Mouse (Mus musculus): Measurements from ENCODE around the gene Arnt2. TPM values are rescaled to one million over a fixed set of nuclear protein-coding genes. Genes with fewer than 3 reads are reported as not detected.

Arnt2 gene
- polyA plus RNA-seq (2011; ENCODE audit: insufficient read depth, insufficient read length, low replicate concordance, missing spikeins): 2.0 and 2.5 TPM in 2 replicates

- WGBS: 4% methylated on average over 49 of the region's 69 CpGs
- TF ChIP-seq CTCF (IDR thresholded peaks at IDR 0.05; ENCODE audit: control insufficient read depth, insufficient read depth, low read length): no peak
- no peak for TF ChIP-seq POLR2A (IDR thresholded peaks at IDR 0.05; ENCODE audit: borderline replicate concordance, control insufficient read depth, low read depth, low read length)
- H3K27ac ChIP-seq (ENCODE audit: control insufficient read depth, insufficient read depth, low read depth, low read length, poor library complexity): no peak within 1 kb of the TSS
- no peak within 1 kb of the TSS for H3K4me3 ChIP-seq (replicated peaks; ENCODE audit: control insufficient read depth, low read depth, low read length)
- H3K4me1 ChIP-seq (ENCODE audit: control insufficient read depth, insufficient read depth, low read length): no peaks in the 10 kb centered on the region
Observed at GRCm38 (mm10) chr7:84409896-84410521, at the start of gene Arnt2. Gene Arnt2 (minus strand): TSS chr7:84410176.

DNA sequence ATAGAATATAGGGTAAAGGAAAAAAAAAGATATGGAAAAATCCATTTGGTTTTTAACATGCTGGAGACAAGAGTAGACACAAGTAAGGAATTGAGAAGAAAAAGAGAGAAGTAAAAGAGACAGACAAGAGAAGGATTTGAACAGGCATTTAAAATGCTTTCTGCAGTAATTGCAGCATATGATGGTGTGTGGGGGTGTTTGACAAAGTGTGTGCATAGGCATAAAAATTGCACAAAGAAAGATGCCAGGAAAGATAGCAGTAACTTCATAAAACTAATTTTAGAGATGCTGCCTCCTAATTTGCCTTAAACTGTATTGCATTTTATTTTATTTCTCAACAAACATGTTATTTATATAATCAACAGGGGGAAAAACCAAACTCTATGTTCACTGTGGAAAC is 41.7 kb upstream of the Arnt2 start:
- Histone ChIP-seq H3K4me1 (ENCODE audit: control insufficient read depth, insufficient read depth, low read length) (no peaks in the 10 kb centered on the region), H3K4me3 (replicated peaks; ENCODE audit: control insufficient read depth, low read depth, low read length) (no peak overlapping the region), H3K27ac (ENCODE audit: control insufficient read depth, insufficient read depth, low read depth, low read length, poor library complexity) (no peak overlapping the region)
- TF ChIP-seq CTCF (IDR thresholded peaks at IDR 0.05; ENCODE audit: control insufficient read depth, insufficient read depth, low read length) (no peak), POLR2A (IDR thresholded peaks at IDR 0.05; ENCODE audit: borderline replicate concordance, control insufficient read depth, low read depth, low read length) (no peak)

GRCm38 (mm10) chr7:84449066-84449465 is 39.1 kb upstream of the Arnt2 start:
- 56% methylated on average over 2 of the region's 2 CpGs for WGBS
- H3K27ac ChIP-seq (ENCODE audit: control insufficient read depth, insufficient read depth, low read depth, low read length, poor library complexity): no peak overlapping the region
- H3K4me1 ChIP-seq (ENCODE audit: control insufficient read depth, insufficient read depth, low read length): no peaks in the 10 kb centered on the region
- no peak for TF ChIP-seq CTCF (IDR thresholded peaks at IDR 0.05; ENCODE audit: control insufficient read depth, insufficient read depth, low read length)
- H3K4me3 ChIP-seq (replicated peaks; ENCODE audit: control insufficient read depth, low read depth, low read length): no peak overlapping the region

DNA sequence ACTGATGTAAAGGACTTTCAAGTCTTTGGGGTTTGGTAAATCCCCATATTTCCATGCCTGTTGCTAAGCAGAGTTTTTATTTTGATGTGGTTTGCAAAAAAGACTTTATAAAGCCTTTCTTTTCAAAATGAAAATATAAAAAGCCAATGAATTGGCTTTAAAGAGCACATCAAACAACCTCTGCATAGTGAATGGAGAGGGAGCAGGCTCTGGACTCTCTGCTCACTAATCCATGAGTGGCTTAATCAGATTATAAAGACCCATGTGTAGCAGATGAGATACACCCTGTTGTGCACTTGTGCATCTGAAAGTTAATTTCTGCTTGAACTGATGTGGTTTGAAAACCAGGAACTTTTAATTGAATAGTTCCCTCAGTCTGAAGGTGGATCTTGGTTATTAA is 38.5 kb upstream of the Arnt2 start:
- Histone ChIP-seq H3K4me1 (ENCODE audit: control insufficient read depth, insufficient read depth, low read length) (no peaks in the 10 kb centered on the region), H3K4me3 (replicated peaks; ENCODE audit: control insufficient read depth, low read depth, low read length) (no peak overlapping the region), H3K27ac (ENCODE audit: control insufficient read depth, insufficient read depth, low read depth, low read length, poor library complexity) (no peak overlapping the region)
- TF ChIP-seq POLR2A (IDR thresholded peaks at IDR 0.05; ENCODE audit: borderline replicate concordance, control insufficient read depth, low read depth, low read length) (no peak), CTCF (IDR thresholded peaks at IDR 0.05; ENCODE audit: control insufficient read depth, insufficient read depth, low read length) (no peak)

- TF ChIP-seq CTCF (IDR thresholded peaks at IDR 0.05; ENCODE audit: control insufficient read depth, insufficient read depth, low read length) (no peak), POLR2A (IDR thresholded peaks at IDR 0.05; ENCODE audit: borderline replicate concordance, control insufficient read depth, low read depth, low read length) (no peak)
- Histone ChIP-seq H3K4me1 (ENCODE audit: control insufficient read depth, insufficient read depth, low read length) (no peaks in the 10 kb centered on the region), H3K27ac (ENCODE audit: control insufficient read depth, insufficient read depth, low read depth, low read length, poor library complexity) (no peak overlapping the region), H3K4me3 (replicated peaks; ENCODE audit: control insufficient read depth, low read depth, low read length) (no peak overlapping the region)
- 86% methylated on average over 5 of the region's 5 CpGs for WGBS
Observed at GRCm38 (mm10) chr7:84447740-84448435, 37.9 kb upstream of the Arnt2 start.

- 24% methylated on average over 4 of the region's 4 CpGs for WGBS
- TF ChIP-seq CTCF (IDR thresholded peaks at IDR 0.05; ENCODE audit: control insufficient read depth, insufficient read depth, low read length) (peak; percentile 52; the same call in 1 of the 2 replicates), POLR2A (IDR thresholded peaks at IDR 0.05; ENCODE audit: borderline replicate concordance, control insufficient read depth, low read depth, low read length) (no peak)
- Histone ChIP-seq H3K4me1 (ENCODE audit: control insufficient read depth, insufficient read depth, low read length) (no peaks in the 10 kb centered on the region), H3K27ac (ENCODE audit: control insufficient read depth, insufficient read depth, low read depth, low read length, poor library complexity) (no peak overlapping the region), H3K4me3 (replicated peaks; ENCODE audit: control insufficient read depth, low read depth, low read length) (no peak overlapping the region)
Observed at GRCm38 (mm10) chr7:84447060-84447459, 37.1 kb upstream of the Arnt2 start.

DNA sequence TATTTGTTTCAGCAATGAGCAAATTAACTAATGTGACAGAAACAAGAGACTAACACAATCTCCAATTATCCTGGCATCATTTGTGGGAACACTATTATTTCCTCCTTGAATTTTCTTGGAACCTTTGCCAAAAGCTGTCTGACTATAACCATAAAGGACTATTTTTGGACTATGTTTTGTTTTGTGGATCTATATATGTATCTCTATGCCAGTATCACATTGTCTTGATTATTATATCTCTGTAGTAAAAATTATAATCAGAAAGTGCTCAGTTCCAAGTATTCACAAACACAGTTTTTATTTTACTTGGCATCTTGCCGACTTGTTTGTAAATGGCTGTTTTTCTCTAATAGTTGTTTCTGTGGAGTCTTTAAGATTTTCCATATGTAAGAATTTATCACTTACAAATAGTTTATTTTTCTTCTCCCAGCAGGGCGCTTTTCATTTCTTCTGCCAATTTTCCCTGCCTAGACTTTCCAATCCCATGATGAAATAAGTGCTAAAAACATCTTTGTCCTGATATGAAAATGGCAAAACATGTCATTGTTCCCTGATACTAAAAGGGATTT is 32.5 kb upstream of the Arnt2 start:
- 80% methylated on average over 2 of the region's 2 CpGs for WGBS
- Histone ChIP-seq H3K4me3 (replicated peaks; ENCODE audit: control insufficient read depth, low read depth, low read length) (no peak overlapping the region), H3K27ac (ENCODE audit: control insufficient read depth, insufficient read depth, low read depth, low read length, poor library complexity) (no peak overlapping the region), H3K4me1 (ENCODE audit: control insufficient read depth, insufficient read depth, low read length) (no peaks in the 10 kb centered on the region)
- TF ChIP-seq POLR2A (IDR thresholded peaks at IDR 0.05; ENCODE audit: borderline replicate concordance, control insufficient read depth, low read depth, low read length): no peak
- TF ChIP-seq CTCF (IDR thresholded peaks at IDR 0.05; ENCODE audit: control insufficient read depth, insufficient read depth, low read length): no peak

DNA sequence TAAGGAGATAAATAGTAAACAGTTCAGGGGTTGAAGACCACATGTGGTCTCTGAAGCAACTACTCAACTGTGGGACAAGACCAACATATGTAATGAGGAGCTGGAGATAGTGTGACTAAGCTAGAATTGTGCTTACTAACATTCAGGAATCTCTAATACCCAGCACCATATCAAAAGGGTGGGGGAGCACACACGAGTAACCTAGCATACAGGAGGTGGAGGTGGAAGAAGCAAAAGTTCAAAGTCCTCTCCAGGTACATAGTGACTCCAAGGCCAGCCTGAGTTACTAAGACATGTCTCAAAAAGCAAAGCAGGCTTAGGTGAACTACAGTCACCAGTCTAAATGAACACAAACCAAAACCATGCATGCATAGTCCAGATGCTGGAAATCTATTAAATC is 29.6 kb upstream of the Arnt2 start:
- no peak overlapping the region for H3K27ac ChIP-seq (ENCODE audit: control insufficient read depth, insufficient read depth, low read depth, low read length, poor library complexity)
- 25% methylated on average over 1 of the region's 1 CpGs for WGBS
- TF ChIP-seq CTCF (IDR thresholded peaks at IDR 0.05; ENCODE audit: control insufficient read depth, insufficient read depth, low read length): no peak
- TF ChIP-seq POLR2A (IDR thresholded peaks at IDR 0.05; ENCODE audit: borderline replicate concordance, control insufficient read depth, low read depth, low read length): no peak
- no peaks in the 10 kb centered on the region for H3K4me1 ChIP-seq (ENCODE audit: control insufficient read depth, insufficient read depth, low read length)
- no peak overlapping the region for H3K4me3 ChIP-seq (replicated peaks; ENCODE audit: control insufficient read depth, low read depth, low read length)

All from bone marrow, adult 2 months (tissue).